Mouse (Mus musculus): ENCODE results near the gene Rpa1. TPM values are rescaled to one million over a fixed set of nuclear protein-coding genes. Genes with fewer than 3 reads are reported as not detected.

Rpa1 gene
- polyA plus RNA-seq, 2 experiments = 55.3 to 93.2 TPM

DNA sequence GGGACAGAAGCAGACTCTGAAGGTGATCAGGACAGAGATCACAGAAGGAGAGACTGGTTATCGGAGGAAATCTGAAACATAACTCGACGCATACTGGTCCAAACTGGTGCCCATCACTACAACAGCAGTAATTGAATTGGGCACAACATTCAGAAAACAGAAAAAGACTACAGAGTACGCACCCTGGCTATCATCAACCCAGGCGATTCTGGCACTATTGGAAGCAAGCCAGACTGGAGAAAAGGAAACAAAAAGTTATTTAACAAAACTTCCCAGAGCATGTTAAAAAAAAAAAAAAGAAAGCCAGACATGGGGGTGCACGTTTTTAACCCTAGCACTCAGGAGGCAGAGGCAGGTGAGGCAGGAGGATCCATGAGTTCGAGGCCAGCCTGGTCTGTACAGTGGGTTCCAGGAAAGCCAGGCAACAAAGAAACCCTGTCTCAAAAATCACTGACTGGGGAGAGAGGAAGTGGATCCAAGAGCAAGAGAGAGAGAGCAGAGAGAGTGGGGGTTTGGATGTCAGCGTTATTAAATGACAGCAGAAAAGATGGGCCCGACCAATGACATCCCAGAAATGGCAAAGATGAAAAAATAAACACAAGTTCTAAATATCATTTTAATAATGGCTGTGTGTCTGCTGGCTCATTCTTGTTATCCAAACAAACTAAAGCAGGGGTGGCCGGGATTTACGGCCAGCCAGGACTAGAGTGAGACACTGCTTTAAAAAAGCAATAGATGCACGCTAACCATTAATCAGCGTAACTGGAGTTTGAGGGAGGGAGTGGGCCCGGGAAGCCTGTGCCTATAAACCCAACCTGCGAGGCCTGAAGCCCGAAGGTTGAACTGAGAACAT, 22.8 kb downstream of the Rpa1 start:
- peaks cover 18% of the 10 kb centered on the region for H3K36me3 ChIP-seq (replicated peaks; ENCODE audit: control insufficient read depth, insufficient read depth, low read depth)
- H3K27ac ChIP-seq = no peak overlapping the region
- no peak overlapping the region for H3K9ac ChIP-seq (replicated peaks)
- no peak overlapping the region for H3K4me3 ChIP-seq (ENCODE audit: insufficient read depth in 1 of 2, low read depth in 2 of 2, low read length in 2 of 2)
- ATAC-seq (ENCODE audit: insufficient read depth) (no peak), DNase-seq (ENCODE audit: low read depth in 3 of 3, low spot score in 3 of 3) (no peak)
- no peak overlapping the region for H3K4me2 ChIP-seq (ENCODE audit: low read depth)
- H3K9me3 ChIP-seq (ENCODE audit: control insufficient read depth, low read length) = no peaks in the 10 kb centered on the region
- 74% methylated on average over 16 of the region's 16 CpGs for whole genome bisulfite sequencing (ENCODE audit: insufficient replicate concordance)
- no peaks in the 10 kb centered on the region for H3K27me3 ChIP-seq (ENCODE audit: control insufficient read depth, insufficient read depth, low read length)
- peaks cover 8 to 24% of the 10 kb centered on the region in 2 experiments for H3K4me1 ChIP-seq (replicated peaks; ENCODE audit: control insufficient read depth in 2 of 2, insufficient read depth in 2 of 2, low read length in 1 of 2)
- TF ChIP-seq CTCF (IDR thresholded peaks at IDR 0.05; ENCODE audit: low read depth) (no peak), EP300 (IDR thresholded peaks at IDR 0.05; ENCODE audit: low read depth) (no peak)

DNA sequence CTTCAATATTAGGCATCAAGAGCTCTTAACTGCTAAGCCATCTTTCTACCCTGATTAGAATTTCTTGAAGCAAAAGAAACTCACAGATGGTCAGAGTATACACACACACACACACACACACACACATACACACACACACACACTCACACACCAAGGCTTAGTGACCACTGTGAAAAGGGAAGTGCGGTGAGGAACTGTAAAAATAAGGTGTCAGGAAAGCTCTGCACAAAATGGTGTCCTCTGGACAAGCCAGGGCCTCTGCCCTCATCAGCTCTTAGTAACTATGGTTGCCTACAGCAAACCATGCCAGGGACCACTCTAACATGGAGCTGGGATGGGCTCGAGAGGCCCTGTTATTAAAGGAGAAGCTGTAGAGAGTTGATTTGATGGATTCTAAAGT, 23.7 kb downstream of the Rpa1 start:
- H3K9ac ChIP-seq (replicated peaks) = no peak overlapping the region
- H3K4me1 ChIP-seq (replicated peaks; ENCODE audit: control insufficient read depth in 2 of 2, insufficient read depth in 2 of 2, low read length in 1 of 2) = peaks cover 8 to 24% of the 10 kb centered on the region in 2 experiments
- 63% methylated on average over 2 of the region's 2 CpGs for WGBS (ENCODE audit: insufficient replicate concordance)
- no peaks in the 10 kb centered on the region for H3K9me3 ChIP-seq (ENCODE audit: control insufficient read depth, low read length)
- no peak for TF ChIP-seq EP300 (IDR thresholded peaks at IDR 0.05; ENCODE audit: low read depth)
- TF ChIP-seq CTCF (IDR thresholded peaks at IDR 0.05; ENCODE audit: low read depth) = no peak
- ATAC-seq (ENCODE audit: insufficient read depth) (no peak), DNase-seq (ENCODE audit: low read depth in 3 of 3, low spot score in 3 of 3) (no peak)
- peaks cover 19% of the 10 kb centered on the region for H3K36me3 ChIP-seq (replicated peaks; ENCODE audit: control insufficient read depth, insufficient read depth, low read depth)
- H3K27me3 ChIP-seq (ENCODE audit: control insufficient read depth, insufficient read depth, low read length) = no peaks in the 10 kb centered on the region
- H3K4me2 ChIP-seq (ENCODE audit: low read depth) = no peak overlapping the region
- no peak overlapping the region for H3K27ac ChIP-seq
- no peak overlapping the region for H3K4me3 ChIP-seq (ENCODE audit: insufficient read depth in 1 of 2, low read depth in 2 of 2, low read length in 2 of 2)

- peak; percentile 44 for TF ChIP-seq CTCF (IDR thresholded peaks at IDR 0.05; ENCODE audit: low read depth)
- no peak for TF ChIP-seq EP300 (IDR thresholded peaks at IDR 0.05; ENCODE audit: low read depth)
- WGBS (ENCODE audit: insufficient replicate concordance) = 44% methylated on average over 8 of the region's 8 CpGs
- Histone ChIP-seq H3K4me2 (ENCODE audit: low read depth) (no peak overlapping the region; the same call in 1 of the 2 replicates), H3K36me3 (replicated peaks; ENCODE audit: control insufficient read depth, insufficient read depth, low read depth) (peaks cover 17% of the 10 kb centered on the region), H3K4me3 (ENCODE audit: insufficient read depth in 1 of 2, low read depth in 2 of 2, low read length in 2 of 2) (no peak overlapping the region), H3K27me3 (ENCODE audit: control insufficient read depth, insufficient read depth, low read length) (no peaks in the 10 kb centered on the region), H3K9me3 (ENCODE audit: control insufficient read depth, low read length) (no peaks in the 10 kb centered on the region), H3K27ac (no peak overlapping the region), H3K4me1 (replicated peaks; ENCODE audit: control insufficient read depth in 2 of 2, insufficient read depth in 2 of 2, low read length in 1 of 2) (peaks cover 8 to 24% of the 10 kb centered on the region in 2 experiments), H3K9ac (replicated peaks) (no peak overlapping the region)
- ATAC-seq (ENCODE audit: insufficient read depth) (peak; percentile 72; the same call in 1 of the 2 replicates), DNase-seq (ENCODE audit: low read depth in 3 of 3, low spot score in 3 of 3) (no peak)
These were observed 24.8 kb downstream of the Rpa1 start for GRCm38 (mm10) chr11:75323326-75323737.

DNA sequence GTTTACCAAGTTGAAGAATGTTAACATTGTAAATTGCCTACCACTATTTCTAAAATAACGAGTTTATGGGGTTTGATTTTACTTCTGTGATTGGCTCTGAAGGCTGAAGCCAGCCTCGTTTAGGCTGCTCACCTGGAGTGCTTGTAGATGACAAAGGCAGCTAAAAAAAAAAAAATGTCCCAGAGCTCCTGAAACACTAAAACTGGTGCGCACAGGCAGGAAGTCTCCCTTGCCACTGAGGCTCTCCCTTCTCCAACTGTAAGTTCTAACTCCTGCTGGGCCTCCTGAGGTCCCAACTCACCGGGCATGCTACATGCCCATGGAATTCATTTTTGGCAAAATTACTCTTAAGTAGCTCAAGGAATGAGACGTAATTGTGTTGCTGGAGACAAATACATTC, 28.9 kb downstream of the Rpa1 start:
- Histone ChIP-seq H3K4me3 (ENCODE audit: insufficient read depth in 1 of 2, low read depth in 2 of 2, low read length in 2 of 2) (no peak overlapping the region), H3K9me3 (ENCODE audit: control insufficient read depth, low read length) (no peaks in the 10 kb centered on the region), H3K27ac (no peak overlapping the region), H3K9ac (replicated peaks) (no peak overlapping the region), H3K27me3 (ENCODE audit: control insufficient read depth, insufficient read depth, low read length) (no peaks in the 10 kb centered on the region), H3K4me2 (ENCODE audit: low read depth) (no peak overlapping the region), H3K4me1 (replicated peaks; ENCODE audit: control insufficient read depth in 2 of 2, insufficient read depth in 2 of 2, low read length in 1 of 2) (peaks cover 8 to 16% of the 10 kb centered on the region in 2 experiments), H3K36me3 (replicated peaks; ENCODE audit: control insufficient read depth, insufficient read depth, low read depth) (peaks cover 29% of the 10 kb centered on the region)
- ATAC-seq (ENCODE audit: insufficient read depth) = no peak
- TF ChIP-seq CTCF (IDR thresholded peaks at IDR 0.05; ENCODE audit: low read depth) (no peak), EP300 (IDR thresholded peaks at IDR 0.05; ENCODE audit: low read depth) (no peak)
- DNase-seq (ENCODE audit: low read depth in 3 of 3, low spot score in 3 of 3) = no peak
- WGBS (ENCODE audit: insufficient replicate concordance) = 63% methylated on average over 5 of the region's 5 CpGs

DNA sequence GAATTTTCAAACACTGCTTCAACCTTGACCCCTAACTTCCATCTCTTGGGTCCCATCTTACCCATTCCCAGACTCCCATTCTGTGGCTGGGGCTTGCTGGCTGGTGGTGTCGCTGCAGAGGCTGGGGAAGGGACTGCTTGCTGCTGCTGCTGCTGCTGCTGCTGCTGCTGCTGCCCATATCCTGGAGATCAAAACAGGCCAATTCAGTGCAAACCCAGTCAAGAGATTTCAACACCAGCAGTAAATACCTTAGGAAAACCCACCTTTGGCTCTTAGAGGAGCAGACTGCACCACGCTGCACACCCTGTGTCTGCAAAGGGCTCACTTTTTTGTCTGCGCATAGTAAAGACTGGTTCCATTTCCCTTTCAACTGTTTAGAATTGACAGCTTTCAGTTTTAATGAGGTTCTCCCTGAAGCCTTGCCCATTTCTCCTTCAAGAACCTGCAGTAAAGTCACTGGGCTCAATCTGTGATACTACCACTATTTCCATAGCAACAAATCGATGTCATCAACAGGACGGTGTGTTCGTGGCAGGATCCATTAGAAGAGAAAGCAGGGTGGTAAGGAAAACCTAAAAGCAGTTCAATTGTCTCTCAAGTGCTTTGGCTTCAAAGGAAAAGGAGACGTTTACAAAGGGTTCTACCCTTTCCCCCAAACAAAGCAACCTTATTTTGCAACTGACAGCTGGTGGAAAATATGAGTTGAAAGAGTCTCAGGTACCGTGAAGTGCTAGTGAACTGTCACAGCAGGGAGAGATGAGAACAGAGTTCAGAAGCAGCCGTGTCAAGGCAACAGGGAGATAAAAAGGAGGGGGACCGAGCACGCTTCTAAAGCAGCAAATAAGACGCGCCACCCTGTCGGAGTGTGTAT, 29.5 kb downstream of the Rpa1 start:
- no peak for TF ChIP-seq CTCF (IDR thresholded peaks at IDR 0.05; ENCODE audit: low read depth)
- no peak for TF ChIP-seq EP300 (IDR thresholded peaks at IDR 0.05; ENCODE audit: low read depth)

More for the DNA sequence above, 29.5 kb downstream of the Rpa1 start:
- Histone ChIP-seq H3K9ac (replicated peaks) (no peak overlapping the region), H3K9me3 (ENCODE audit: control insufficient read depth, low read length) (no peaks in the 10 kb centered on the region), H3K36me3 (replicated peaks; ENCODE audit: control insufficient read depth, insufficient read depth, low read depth) (peaks cover 35% of the 10 kb centered on the region), H3K27ac (no peak overlapping the region), H3K4me2 (ENCODE audit: low read depth) (peak overlapping the region; percentile 11; the same call in 1 of the 2 replicates), H3K4me3 (ENCODE audit: insufficient read depth in 1 of 2, low read depth in 2 of 2, low read length in 2 of 2) (no peak overlapping the region), H3K4me1 (replicated peaks; ENCODE audit: control insufficient read depth in 2 of 2, insufficient read depth in 2 of 2, low read length in 1 of 2) (peaks cover 8 to 18% of the 10 kb centered on the region in 2 experiments), H3K27me3 (ENCODE audit: control insufficient read depth, insufficient read depth, low read length) (no peaks in the 10 kb centered on the region)
- no peak for DNase-seq (ENCODE audit: low read depth in 3 of 3, low spot score in 3 of 3)
- WGBS (ENCODE audit: insufficient replicate concordance) = 73% methylated on average over 14 of the region's 14 CpGs
- no peak for ATAC-seq (ENCODE audit: insufficient read depth)

Measured in liver, embryonic 14.5 days (tissue).